Mouse (Mus musculus) frontal cortex, postnatal 25 days (tissue): Measurements from ENCODE around the gene Hdhd3.

Experiments
- DNase-seq, 2 experiments: peaks; one replicate each; pipeline ENCODE4 v3.0.0; 2022; ENCODE audit warnings: low spot score in 2 of 2

Gene Hdhd3

DNA sequence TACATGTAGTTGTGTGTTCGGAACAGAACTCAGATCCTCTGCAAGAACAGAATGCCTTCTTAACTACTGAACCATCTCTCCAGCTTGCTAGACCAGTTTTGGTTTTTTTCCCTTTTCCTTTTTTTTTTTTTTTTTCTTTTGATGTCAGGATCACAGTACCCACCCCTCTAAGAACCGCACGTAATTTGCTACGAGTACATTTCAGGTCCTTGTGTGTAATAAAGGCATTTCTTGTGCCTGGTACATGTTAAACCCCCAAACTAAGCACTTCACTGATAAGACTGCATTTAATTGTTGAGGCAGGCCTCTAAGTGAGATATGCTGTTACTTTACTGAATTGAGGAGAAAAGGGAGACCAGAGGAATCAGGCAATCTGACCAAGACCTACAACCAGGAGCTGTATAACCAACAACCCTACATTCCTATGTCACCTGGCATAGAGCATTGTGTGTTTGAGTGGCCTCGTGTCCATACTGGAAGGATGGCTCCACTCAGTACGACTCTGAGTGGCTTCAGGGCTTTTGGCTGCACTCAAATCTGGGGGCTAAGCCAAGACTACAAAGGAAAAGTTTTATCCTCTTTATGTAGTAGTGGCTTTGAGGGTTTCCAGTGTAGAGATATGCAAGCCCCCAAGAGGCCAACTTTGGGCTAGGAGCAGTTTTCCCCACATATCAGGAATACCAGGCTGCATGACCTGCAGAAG lies 25.6 kb downstream of the Hdhd3 start:
- DNase-seq: no peak

DNA sequence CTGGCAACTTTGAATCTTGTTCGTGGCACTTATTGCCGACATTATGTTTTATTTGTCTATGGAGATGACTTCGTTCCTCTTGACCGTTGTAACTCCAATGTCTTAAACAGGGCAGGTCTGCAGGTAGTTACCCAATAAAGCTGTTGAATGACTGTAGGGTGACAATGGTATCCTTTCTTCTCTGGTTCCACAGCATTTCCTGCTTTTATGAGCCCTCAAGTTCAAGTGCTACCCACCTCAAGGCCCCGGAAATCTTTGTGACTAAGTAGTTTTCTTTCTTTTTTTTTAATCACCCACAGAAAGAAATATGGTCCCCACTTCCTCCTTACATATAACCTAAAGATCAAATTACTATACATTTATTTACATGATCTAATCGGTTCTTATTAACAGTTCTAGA lies 27.5 kb downstream of the Hdhd3 start:
- DNase-seq: no peak

DNA sequence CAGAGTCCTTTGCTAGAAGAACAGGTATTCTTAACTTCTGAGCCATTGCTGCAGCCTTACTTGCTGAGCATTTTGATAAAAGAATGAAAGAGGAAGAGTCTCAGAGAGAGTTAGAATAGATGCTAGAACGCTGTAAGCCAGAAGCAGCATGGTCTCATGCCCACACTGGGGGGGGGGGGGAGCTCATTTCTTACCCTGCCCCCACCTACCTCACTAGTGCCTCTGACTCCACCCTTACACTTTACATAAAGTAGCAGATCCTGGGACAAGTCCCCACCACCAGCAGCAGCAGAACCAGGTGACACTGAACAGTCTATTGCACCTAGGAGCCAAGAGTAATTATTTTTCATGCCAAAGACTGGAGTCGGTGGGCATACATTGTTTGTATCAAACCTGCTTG lies 28.1 kb downstream of the Hdhd3 start:
- no peak for DNase-seq

DNA sequence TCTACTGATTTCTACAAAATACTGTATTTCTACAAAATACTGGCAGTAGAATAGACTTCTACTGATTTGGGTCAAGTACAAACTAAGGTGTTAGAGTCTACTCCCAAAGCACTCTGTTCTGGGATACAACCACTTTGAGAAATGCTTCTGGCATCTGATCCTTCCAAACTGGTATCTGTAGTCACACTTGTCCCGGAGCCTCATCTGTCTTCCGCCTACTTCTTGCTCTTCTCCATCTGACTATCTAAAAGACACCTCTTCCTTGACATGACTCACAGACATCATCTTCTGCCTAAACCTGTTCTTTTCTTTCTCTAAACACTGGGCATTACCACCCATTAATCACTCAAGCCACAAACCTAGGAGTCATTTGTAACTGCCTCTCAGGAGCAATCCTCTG lies 31.2 kb downstream of the Hdhd3 start:
- DNase-seq: no peak

DNA sequence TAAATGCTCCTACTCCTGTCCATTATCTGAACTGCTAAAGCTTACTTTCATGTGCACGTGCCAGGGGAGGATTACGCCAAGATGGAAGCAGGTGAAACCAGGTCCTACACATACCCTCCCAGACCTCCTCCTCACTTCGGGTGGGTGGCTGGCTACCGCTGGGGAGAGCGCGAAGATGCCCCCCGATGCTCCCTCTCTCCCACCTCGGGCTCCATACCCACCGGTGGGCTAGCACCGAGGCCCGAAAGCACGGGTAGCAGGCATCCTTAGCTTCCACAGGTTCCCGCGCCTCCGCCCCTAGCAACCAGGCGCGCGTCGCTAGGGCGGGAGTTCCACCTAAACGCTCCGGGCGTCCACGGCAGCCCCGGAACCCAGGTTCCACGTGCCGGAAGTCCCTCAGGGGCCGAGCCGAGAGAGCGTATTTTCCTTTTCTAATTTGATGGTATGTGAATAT lies 32.6 kb downstream of the Hdhd3 start, which contains the start of gene Wdr31:
Gene Wdr31, minus strand, starts transcription at position 299 of the 454 bp plus-strand sequence.
- DNase-seq: peak; percentile 69 to 74

DNA sequence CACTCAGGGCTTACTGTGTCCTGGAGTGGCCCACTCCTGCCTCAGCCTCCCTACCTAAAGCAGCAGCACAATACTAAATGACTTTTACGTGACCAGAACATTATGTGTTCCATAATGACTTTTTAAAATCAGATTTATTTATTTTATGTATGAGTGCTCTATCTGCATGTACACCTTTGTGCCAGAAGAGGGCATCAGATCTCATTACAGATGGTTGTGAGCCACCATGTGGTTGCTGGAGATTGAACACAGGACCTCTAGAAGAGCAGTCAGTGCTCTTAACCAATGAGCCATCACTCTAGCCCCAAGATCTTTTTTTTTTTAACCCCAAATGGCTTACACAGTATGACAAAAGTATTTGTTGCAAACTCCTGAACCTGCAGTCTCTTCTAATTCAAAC lies 35.1 kb downstream of the Hdhd3 start:
- no peak for DNase-seq

DNA sequence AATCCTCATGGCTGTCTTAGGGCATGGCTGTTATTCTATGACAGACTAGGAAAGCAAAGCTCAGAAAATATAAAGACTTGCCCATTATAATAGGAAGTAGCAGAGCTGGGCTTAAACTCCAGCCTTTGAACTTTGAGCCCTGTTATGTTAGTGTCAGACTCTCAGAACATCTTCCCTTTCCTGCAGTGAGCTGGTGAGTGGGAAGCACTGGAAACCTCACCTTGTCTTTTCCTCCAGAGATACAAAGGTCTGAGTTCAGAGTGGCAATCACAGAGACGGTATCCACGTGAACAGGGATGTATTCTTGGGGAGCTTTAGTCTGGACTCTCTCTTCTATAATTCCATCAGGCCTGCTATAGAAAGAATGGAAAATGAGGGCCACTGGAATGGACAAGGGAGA lies 40.1 kb downstream of the Hdhd3 start:
- no peak for DNase-seq

DNA sequence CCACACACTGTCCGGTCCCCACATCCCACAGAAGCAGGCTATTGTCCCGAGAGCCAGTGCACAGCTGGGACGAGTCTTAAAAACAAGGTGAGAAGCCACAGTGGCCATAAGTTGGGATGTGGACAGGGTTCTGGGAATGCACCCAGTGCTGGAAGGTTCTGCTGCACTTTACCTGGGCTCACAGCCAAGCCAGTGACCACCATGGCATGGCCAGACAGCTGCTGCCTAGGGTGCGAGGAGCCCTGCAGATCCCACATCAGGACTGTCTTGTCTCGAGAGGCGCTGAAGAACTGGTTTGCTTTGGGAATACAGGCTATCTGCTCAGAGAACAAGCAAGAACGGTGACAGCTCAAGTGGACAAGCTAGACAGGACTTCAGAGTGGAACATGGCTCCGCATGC lies 42.9 kb downstream of the Hdhd3 start:
- DNase-seq: no peak

DNA sequence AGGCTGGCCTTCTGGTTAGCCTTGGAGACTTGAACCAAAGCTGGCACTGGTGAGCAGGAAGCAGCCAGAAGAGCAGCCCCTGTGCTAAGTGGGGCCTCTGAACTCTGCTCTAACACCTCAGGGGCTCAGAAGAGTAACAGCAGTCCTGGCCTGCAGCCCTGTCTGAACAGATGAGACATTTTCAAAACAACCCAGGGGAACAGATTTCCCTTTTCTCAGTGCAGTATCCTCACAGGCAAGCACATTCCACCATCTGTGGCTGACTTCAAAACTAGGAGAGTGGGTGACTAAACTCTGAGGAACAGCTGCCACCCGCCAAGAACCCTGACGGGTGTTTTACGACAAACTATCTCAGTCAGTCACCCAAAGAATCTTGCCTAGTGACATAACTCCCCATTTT lies 44.2 kb downstream of the Hdhd3 start:
- no peak for DNase-seq

DNA sequence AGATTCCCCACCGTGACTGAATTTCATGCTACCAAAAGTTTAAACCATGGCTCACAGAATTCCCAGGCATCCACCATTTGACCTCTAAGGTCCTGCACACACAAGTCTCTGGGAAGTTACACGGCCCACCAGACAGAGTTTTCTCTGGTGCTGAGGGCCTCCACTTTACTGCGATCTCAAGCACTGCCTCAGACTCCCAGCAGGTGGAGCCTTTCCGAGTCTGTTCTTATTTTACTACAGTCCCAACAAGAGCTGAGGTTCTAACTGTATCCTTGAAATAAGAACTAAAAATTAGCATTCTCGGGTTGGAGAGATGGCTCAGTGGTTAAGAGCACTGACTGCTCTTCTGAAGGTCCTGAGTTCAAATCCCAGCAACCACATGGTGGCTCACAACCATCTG lies 48.3 kb downstream of the Hdhd3 start:
- no peak for DNase-seq
